Mouse (Mus musculus): ENCODE measurements around the gene Irx4.
A peak's percentile ranks its signal among the peaks of the same experiment; 100 is the strongest.

Gene Irx4

GRCm38 (mm10) chr13:73269891-73270290 is 9.6 kb downstream of the Irx4 start:
- DNase-seq (ENCODE audit: low spot score): no peak

GRCm38 (mm10) chr13:73270451-73271081 is 10.3 kb downstream of the Irx4 start:
- DNase-seq (ENCODE audit: low spot score): peak; percentile 44

DNA sequence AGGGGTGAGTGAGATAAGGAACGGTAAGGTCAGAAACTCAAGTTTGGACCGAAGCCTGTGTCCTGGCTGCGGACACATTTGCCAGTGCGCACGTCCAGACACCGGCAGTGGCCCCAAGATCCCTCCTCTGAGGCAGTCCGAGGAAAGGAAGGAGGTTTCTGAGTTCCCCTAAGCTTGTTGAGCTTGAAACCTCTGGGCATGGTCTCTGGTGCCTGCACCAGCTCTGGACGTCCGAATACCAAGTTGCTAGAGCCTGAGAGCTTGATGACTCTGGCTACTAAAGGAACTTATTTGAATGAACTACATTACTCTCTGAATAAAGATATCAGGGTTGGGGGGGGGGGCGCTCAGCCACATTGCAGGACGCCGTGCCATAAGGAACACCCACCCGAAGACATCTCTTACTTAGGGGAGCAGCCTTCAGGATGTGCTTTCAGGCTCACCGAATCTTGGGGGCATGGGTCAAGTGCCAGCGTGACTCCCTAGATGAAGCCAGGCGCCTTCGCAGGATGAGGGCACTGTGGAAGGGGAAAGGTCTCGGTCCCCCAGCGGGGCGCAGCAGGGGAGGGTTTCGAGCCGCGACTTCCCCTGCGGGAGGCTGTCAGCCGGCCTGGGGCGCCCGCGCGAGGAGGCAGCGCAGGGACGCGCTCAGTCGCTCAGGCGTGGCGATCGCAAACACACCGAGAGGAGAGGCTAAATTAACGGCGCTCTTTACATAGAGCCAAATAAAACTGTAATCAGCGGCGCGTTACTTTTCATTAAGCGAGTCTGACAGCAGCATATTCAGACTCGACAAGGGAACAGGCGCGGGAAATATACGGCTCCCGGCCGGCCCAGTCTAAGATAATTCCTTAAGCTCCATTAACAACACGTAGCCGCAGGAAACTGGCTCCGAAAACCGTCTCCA is 11.3 kb downstream of the Irx4 start:
- peak; percentile 56 for DNase-seq (ENCODE audit: low spot score)

GRCm38 (mm10) chr13:73272794-73273282 is 12.6 kb downstream of the Irx4 start:
- DNase-seq (ENCODE audit: low spot score): peak; percentile 57

GRCm38 (mm10) chr13:73273536-73273935 is 13.3 kb downstream of the Irx4 start:
- DNase-seq (ENCODE audit: low spot score): no peak

DNA sequence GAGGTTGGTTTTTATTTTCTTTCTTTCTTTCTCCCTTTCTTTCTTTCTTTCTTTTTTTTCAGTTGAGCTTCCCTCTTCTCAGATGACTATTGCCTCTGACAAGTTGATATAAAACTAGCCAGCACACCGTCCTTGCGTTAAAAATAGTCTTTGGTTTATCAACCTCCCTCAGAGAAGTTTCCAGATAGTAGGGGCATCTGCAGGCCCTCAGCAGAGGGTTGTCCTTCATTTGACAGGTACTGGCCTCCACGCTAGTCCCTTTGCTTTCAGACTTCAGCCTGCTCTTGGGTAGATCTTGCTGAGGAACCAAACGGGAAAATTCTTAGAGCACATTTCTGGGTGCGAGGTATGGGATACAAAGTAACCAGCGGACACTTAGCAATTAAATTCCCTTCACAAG is 17.1 kb downstream of the Irx4 start:
- DNase-seq (ENCODE audit: low spot score): no peak

DNA sequence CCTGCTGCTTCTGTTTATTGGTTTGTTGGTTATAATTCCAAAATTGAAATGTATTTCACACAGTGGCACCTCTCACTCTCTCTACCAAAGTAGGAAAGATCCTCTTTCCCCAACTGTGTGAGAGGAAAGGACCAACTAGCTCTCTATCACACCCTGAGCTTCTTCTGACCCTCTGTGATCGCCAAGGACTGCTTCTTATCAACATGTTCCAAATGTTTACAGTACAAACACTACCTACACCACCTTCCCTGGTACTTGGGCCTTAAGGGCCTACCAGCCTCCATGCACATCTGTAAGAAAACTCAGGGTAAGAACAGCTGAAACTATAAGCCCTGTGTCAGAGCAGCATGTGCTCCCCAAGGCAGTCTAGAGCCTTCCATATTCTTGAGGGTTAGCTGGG is 17.5 kb downstream of the Irx4 start:
- DNase-seq (ENCODE audit: low spot score): no peak

- no peak for DNase-seq (ENCODE audit: low spot score)
Measured at GRCm38 (mm10) chr13:73279196-73279595, 18.9 kb downstream of the Irx4 start.

GRCm38 (mm10) chr13:73282407-73282806 is 22.1 kb downstream of the Irx4 start:
- no peak for DNase-seq (ENCODE audit: low spot score)

DNA sequence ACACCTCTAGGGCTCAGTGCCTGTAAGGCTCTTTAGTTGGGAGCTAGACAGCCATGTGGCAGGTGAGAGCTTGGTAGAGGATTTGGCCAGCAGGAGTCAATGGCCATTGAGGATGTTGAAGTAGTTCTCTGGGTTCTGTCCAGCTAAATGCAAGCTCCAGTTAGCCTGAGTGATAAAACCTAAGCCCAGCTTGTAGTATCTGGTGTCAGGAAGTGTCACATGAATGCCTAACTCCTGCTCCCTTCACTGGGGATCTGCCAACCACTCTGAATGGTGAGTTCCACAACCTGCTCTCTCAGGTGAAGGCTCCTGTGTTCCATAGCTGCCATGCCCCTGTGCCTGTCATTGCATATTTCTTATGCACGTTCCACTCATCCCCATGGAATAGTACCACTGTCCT is 23.3 kb downstream of the Irx4 start:
- DNase-seq (ENCODE audit: low spot score): no peak

GRCm38 (mm10) chr13:73290206-73290605 is 29.9 kb downstream of the Irx4 start:
- DNase-seq (ENCODE audit: low spot score): no peak

DNA sequence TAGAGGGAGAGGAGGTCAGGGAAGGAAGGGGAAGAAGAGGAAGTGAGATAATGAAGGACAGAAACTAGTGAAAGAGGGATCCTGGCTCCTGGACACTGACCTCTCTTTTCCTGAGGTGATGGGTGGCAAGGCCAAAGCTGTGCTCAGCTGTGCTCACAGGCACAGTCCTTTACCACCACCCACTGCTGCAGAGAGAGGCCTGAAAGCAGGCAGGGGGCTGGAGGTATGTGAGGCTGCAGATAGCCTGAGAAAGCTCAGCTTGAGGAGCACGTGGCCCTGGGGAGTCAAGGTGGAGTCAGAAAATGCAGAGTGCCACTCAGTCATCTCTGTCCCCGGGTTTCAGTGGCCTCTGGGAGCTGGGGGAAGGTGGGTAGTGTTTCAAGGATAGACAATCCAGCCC is 30.8 kb downstream of the Irx4 start:
- no peak for DNase-seq (ENCODE audit: low spot score)

- no peak for DNase-seq (ENCODE audit: low spot score)
Measured at GRCm38 (mm10) chr13:73298717-73299116, 38.4 kb downstream of the Irx4 start.

DNA sequence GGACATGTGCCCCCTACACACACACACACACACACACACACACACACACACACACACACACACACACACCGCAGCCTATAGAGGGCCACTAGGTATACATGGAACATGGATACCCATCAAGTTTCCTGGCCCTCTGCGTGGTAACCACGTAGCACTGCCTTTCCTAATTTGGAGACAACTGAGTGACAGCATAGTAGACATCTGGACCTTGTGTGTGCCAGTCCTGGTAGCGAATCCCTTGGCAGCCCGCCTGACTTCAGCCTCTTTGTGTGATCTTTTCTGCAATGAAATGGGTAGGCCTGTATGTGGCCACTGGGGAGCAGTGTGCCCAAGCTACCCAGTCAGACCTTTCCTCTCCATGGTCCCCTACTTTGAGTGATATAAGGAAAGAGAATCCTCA is 39.0 kb downstream of the Irx4 start:
- no peak for DNase-seq (ENCODE audit: low spot score)

GRCm38 (mm10) chr13:73304729-73305128 is 44.5 kb downstream of the Irx4 start:
- peak; percentile 18 for DNase-seq (ENCODE audit: low spot score)

DNA sequence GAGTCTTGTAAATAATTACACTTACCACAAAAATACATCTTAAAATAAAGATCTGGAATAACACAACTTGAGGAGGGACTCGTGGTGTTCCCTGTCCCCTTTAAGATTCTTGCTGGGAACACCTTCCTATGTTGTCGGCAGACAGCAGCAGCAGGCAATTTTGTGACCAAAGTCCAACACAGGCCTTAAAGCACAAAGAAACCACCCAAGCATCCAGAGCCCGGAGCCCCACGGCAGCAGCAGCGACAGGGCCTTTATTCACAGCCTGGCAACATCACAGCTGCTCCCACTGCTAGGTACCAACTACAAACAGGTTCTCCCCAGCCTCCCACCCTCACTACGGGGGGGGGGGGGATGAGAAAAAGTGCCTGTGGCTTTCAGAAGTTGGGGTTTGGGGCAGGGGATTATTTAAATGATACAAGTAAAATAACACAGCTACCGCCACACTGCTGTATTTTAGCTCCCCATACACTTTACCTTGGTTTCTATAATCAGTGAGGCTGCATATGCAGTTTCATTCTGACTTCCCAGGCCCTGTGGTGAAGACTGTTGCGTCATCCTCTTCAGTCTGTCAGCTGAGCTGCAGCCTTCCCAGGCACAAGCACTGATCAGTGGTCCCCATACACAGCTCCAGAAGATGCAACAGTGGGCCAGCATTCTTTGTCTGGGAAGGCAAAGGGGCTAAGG is 45.3 kb downstream of the Irx4 start:
- peak; percentile 29 for DNase-seq (ENCODE audit: low spot score)

- no peak for DNase-seq (ENCODE audit: low spot score)
Measured at GRCm38 (mm10) chr13:73306085-73306410, 45.8 kb downstream of the Irx4 start.

DNA sequence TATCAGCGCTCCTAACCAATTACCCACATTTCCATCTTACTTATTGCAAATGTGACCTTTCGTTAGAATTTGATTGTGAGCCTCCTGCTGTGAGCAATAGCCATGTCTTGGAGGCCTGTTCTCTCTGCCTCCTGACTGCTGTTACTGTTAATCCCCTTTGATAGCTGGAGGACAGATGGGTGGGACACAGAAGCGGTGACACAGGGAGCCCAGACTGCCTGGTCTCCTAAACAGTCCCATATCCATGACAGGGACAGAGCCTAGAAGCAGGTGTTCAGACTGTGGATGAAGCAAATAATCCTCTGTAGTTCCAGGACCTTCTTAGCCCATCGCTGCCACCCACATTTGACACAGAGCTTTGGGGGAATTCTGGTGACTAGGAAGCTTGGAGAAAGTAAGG is 46.2 kb downstream of the Irx4 start:
- DNase-seq (ENCODE audit: low spot score): no peak

DNA sequence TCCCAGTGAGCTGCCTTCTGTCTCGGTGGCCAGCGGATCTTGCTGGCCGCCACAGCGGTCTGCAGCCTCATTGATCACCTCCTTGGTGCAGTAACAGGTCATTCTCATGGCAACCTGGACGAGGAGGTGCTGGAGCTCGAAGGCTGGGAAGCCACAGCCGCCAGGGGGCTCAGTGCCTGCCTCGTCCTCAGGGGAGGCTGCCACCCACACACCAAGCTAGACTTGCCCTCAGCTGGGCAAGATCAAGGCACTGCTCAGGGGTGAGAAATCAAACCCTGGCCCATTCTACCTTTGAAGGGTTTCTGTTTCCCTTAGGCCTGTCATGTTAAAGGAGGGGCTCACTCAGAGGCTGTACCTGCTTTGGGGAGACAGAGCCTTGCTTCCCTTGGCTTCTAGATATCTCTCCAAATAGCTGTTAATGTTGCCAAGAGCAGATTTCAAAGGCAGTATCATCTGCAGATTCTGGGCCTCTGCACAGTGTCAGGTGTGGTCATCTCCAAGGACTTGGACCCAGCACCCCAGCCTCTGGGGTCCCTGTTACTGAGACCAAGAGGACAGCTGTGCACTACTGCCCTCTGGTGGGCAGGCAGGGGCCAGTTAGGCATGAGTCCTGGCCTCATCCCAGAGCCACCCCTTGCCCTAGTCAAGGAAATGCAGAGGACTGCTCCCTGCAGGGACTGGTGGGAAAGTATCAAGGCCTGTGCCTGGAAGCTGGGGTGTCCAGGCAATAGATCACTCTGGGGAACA is 50.1 kb downstream of the Irx4 start:
- peak; percentile 80 for DNase-seq (ENCODE audit: low spot score)
